Mouse (Mus musculus): Measurements from ENCODE around the gene Gm28035. TPM values are rescaled to one million over a fixed set of nuclear protein-coding genes. Genes with fewer than 3 reads are reported as not detected.

Gm28035 gene
- polyA plus RNA-seq, 1 experiment from 2014 or later = 0.33 TPM

DNA sequence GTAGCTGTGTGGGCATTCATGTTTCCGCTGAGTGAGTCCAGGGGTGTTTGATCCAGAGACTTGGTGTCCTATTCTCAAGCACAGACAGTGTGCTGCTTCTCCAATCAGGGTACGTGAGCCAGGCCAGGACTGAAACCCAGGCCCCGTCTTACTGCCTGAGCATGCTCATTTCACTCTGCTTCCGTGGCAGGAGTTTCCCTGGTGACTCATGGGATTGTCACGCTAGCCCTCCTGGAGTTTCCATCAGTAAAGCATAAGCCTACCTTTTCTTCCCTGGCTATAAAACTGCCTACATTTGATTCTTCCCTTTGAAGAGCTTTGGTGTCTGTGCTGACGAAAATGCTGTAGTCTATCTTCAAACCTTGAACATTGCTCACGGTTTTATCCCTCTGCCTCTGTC, 82.7 kb downstream of the Gm28035 start:
- no peak overlapping the region for H3K27ac ChIP-seq
- no peak overlapping the region for H3K9ac ChIP-seq
- H3K27me3 ChIP-seq = no peaks in the 10 kb centered on the region
- H3K36me3 ChIP-seq = peaks cover 80% of the 10 kb centered on the region
- no peaks in the 10 kb centered on the region for H3K9me3 ChIP-seq (replicated peaks)
- no peak overlapping the region for H3K4me2 ChIP-seq
- H3K4me1 ChIP-seq (replicated peaks) = no peaks in the 10 kb centered on the region
- WGBS = 89% methylated on average over 7 of the region's 7 CpGs
- no peak overlapping the region for H3K4me3 ChIP-seq
- no peak for ATAC-seq (replicated peaks; ENCODE audit: insufficient number of reproducible peaks, insufficient read depth, low FRiP score, low read depth)

- Histone ChIP-seq H3K4me1 (replicated peaks) (no peaks in the 10 kb centered on the region), H3K36me3 (peaks cover 90% of the 10 kb centered on the region), H3K4me3 (no peak overlapping the region), H3K9me3 (replicated peaks) (no peaks in the 10 kb centered on the region), H3K4me2 (no peak overlapping the region), H3K27ac (no peak overlapping the region), H3K9ac (no peak overlapping the region), H3K27me3 (no peaks in the 10 kb centered on the region)
- WGBS = 94% methylated on average over 5 of the region's 5 CpGs
- ATAC-seq (replicated peaks; ENCODE audit: insufficient number of reproducible peaks, insufficient read depth, low FRiP score, low read depth) = no peak
Observed at GRCm38 (mm10) chr2:30325296-30325695, 84.9 kb downstream of the Gm28035 start.

DNA sequence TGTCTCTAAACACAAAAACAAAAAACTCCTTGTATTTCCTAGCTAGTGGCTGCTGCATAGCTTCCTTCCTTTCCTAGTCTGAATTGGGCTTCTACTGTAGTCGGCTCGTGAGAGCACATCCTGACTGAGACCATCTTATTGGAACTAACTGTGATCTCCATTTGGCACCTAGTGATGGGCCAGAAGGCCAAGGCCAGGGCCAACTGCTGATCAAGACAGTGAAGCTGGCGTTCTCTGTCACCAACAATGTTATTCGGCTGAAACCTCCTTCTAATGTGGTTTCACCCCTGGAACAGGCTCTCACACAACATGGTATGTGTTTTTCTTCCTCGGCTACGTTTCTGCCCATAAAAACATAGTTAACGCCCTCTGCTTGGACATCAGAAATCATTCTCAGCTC, 86.9 kb downstream of the Gm28035 start:
- no peaks in the 10 kb centered on the region for H3K27me3 ChIP-seq
- H3K27ac ChIP-seq = no peak overlapping the region
- H3K9ac ChIP-seq = no peak overlapping the region
- WGBS = 90% methylated on average over 7 of the region's 7 CpGs
- H3K9me3 ChIP-seq (replicated peaks) = no peaks in the 10 kb centered on the region
- ATAC-seq (replicated peaks; ENCODE audit: insufficient number of reproducible peaks, insufficient read depth, low FRiP score, low read depth) = no peak
- no peak overlapping the region for H3K4me2 ChIP-seq
- peaks cover 90% of the 10 kb centered on the region for H3K36me3 ChIP-seq
- H3K4me1 ChIP-seq (replicated peaks) = no peaks in the 10 kb centered on the region
- no peak overlapping the region for H3K4me3 ChIP-seq

DNA sequence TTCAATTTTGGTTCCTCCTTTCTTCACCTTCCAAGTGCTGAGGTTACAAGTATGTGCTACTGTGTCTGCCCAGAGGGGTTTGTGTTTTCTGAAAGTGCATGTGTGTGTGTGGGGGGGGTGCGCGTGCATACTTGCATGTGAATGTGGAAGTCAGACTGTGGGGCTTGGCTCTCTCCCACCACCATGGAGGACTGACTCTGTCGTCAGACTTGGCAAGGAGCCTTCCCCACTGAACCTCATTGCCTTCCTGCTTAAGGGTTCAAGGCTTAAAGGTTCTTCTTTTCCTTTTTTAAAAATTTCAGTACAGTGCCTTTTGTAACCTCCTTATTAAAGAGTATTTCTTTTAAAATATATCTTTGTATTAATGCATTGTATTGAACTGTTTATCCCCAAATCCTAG, 88.4 kb downstream of the Gm28035 start:
- Histone ChIP-seq H3K9me3 (replicated peaks) (no peaks in the 10 kb centered on the region), H3K4me2 (no peak overlapping the region), H3K27me3 (no peaks in the 10 kb centered on the region), H3K36me3 (peaks cover 90% of the 10 kb centered on the region), H3K4me3 (no peak overlapping the region), H3K27ac (no peak overlapping the region), H3K4me1 (replicated peaks) (no peaks in the 10 kb centered on the region), H3K9ac (no peak overlapping the region)
- WGBS = 86% methylated on average over 3 of the region's 3 CpGs
- ATAC-seq (replicated peaks; ENCODE audit: insufficient number of reproducible peaks, insufficient read depth, low FRiP score, low read depth) = no peak

Other genes starting within 250 kb of the Gm28035 start
- gene Wdr34, start 191.7 kb upstream of the Gm28035 start, polyA plus RNA-seq (2015; fragmentation: Nextera tagmentation; extraction: Ambion mirVana) = 18.7 and 25.0 TPM in 2 replicates
- 194 and 206 TPM in 2 replicates for gene Set, start 183.2 kb upstream of the Gm28035 start, polyA plus RNA-seq (2015; fragmentation: Nextera tagmentation; extraction: Ambion mirVana)
- gene Pkn3, start 162.9 kb upstream of the Gm28035 start, polyA plus RNA-seq (2015; fragmentation: Nextera tagmentation; extraction: Ambion mirVana) = 11.0 and 11.1 TPM in 2 replicates
- gene Zdhhc12, start 146.9 kb upstream of the Gm28035 start, polyA plus RNA-seq (2015; fragmentation: Nextera tagmentation; extraction: Ambion mirVana) = 25.8 and 31.3 TPM in 2 replicates
- 5.0 and 6.8 TPM in 2 replicates for gene Zer1, start 116.0 kb upstream of the Gm28035 start, polyA plus RNA-seq (2015; fragmentation: Nextera tagmentation; extraction: Ambion mirVana)
- gene Tbc1d13, start 106.8 kb upstream of the Gm28035 start, polyA plus RNA-seq (2015; fragmentation: Nextera tagmentation; extraction: Ambion mirVana) = 5.6 and 6.4 TPM in 2 replicates
- 33.9 and 35.1 TPM in 2 replicates for gene Endog, start 69.1 kb upstream of the Gm28035 start, polyA plus RNA-seq (2015; fragmentation: Nextera tagmentation; extraction: Ambion mirVana)
- 27.3 and 36.3 TPM in 2 replicates for gene Spout1, start 62.1 kb upstream of the Gm28035 start, polyA plus RNA-seq (2015; fragmentation: Nextera tagmentation; extraction: Ambion mirVana)
- gene Kyat1, start 34.7 kb upstream of the Gm28035 start, polyA plus RNA-seq (2015; fragmentation: Nextera tagmentation; extraction: Ambion mirVana) = 21.1 and 22.1 TPM in 2 replicates
- gene Lrrc8a, start 2.9 kb upstream of the Gm28035 start, polyA plus RNA-seq (2015; fragmentation: Nextera tagmentation; extraction: Ambion mirVana) = 37.7 and 40.0 TPM in 2 replicates
- 8.4 and 10.1 TPM in 2 replicates for gene Phyhd1, start 25.6 kb downstream of the Gm28035 start, polyA plus RNA-seq (2015; fragmentation: Nextera tagmentation; extraction: Ambion mirVana)
- gene Gm28038, start 40.5 kb downstream of the Gm28035 start, polyA plus RNA-seq (2015; fragmentation: Nextera tagmentation; extraction: Ambion mirVana) = not detected in 2 replicates
- 26.9 and 32.0 TPM in 2 replicates for gene Dolk, start 45.8 kb downstream of the Gm28035 start, polyA plus RNA-seq (2015; fragmentation: Nextera tagmentation; extraction: Ambion mirVana)
- 15.8 and 23.4 TPM in 2 replicates for gene Nup188, start 45.8 kb downstream of the Gm28035 start, polyA plus RNA-seq (2015; fragmentation: Nextera tagmentation; extraction: Ambion mirVana)
- gene Sh3glb2, start 118.8 kb downstream of the Gm28035 start, polyA plus RNA-seq (2015; fragmentation: Nextera tagmentation; extraction: Ambion mirVana) = 105 and 140 TPM in 2 replicates
- 32.6 and 35.5 TPM in 2 replicates for gene Miga2, start 123.7 kb downstream of the Gm28035 start, polyA plus RNA-seq (2015; fragmentation: Nextera tagmentation; extraction: Ambion mirVana)
- gene Dolpp1, start 151.7 kb downstream of the Gm28035 start, polyA plus RNA-seq (2015; fragmentation: Nextera tagmentation; extraction: Ambion mirVana) = 19.5 and 25.2 TPM in 2 replicates
- gene Crat, start 175.2 kb downstream of the Gm28035 start, polyA plus RNA-seq (2015; fragmentation: Nextera tagmentation; extraction: Ambion mirVana) = 108 and 109 TPM in 2 replicates
- gene Ptpa, start 175.5 kb downstream of the Gm28035 start, polyA plus RNA-seq (2015; fragmentation: Nextera tagmentation; extraction: Ambion mirVana) = 102 and 119 TPM in 2 replicates
- 1.7 and 2.0 TPM in 2 replicates for gene Ier5l, start 233.7 kb downstream of the Gm28035 start, polyA plus RNA-seq (2015; fragmentation: Nextera tagmentation; extraction: Ambion mirVana)